Mouse (Mus musculus) lung, embryonic 16.5 days (tissue): ENCODE data around the gene Nxpe5. TPM values are rescaled to one million over a fixed set of nuclear protein-coding genes. Genes with fewer than 3 reads are reported as not detected.
A peak's percentile ranks its signal among the peaks of the same experiment; 100 is the strongest.

Experiments
- ATAC-seq: fragments of 200-750 bp; cut with Nextera tagmentation; 2 replicates; pipeline ENCODE4 v1.8.0; 2017; ENCODE audit warnings: low read depth, mild to moderate bottlenecking, moderate library complexity
- H3K27ac ChIP-seq: fragments of 300-500 bp; sonication (generic); 2 replicates; pipeline ENCODE4 v1.5.1; 2014; ENCODE audit warnings: mild to moderate bottlenecking, control low read depth, low read length
- H3K27me3 ChIP-seq: fragments of 300-500 bp; sonication (generic); 2 replicates; pipeline ENCODE4 v1.6.1; 2014; ENCODE audit warnings: low read depth, low read length, mixed read lengths; ENCODE audit not compliant: control insufficient read depth, insufficient read depth
- H3K36me3 ChIP-seq: fragments of 300-500 bp; sonication (generic); 2 replicates; pipeline ENCODE4 v1.6.1; 2014; ENCODE audit warnings: low read length; ENCODE audit not compliant: control insufficient read depth, insufficient read depth
- H3K4me1 ChIP-seq: fragments of 300-500 bp; sonication (generic); replicated peaks from 2 replicates; pipeline ENCODE4 v1.6.1; 2014; ENCODE audit warnings: low read length, mixed read lengths; ENCODE audit not compliant: control insufficient read depth, insufficient read depth
- H3K4me2 ChIP-seq: fragments of 300-500 bp; sonication (generic); 2 replicates; pipeline ENCODE4 v1.6.1; 2014; ENCODE audit warnings: low read depth, low read length, control low read depth
- H3K4me3 ChIP-seq: fragments of 300-500 bp; sonication (generic); 2 replicates; pipeline ENCODE4 v1.5.1; 2014; ENCODE audit warnings: mild to moderate bottlenecking, low read length, control low read depth
- H3K9ac ChIP-seq: fragments of 300-500 bp; sonication (generic); 2 replicates; pipeline ENCODE4 v1.6.1; 2014; ENCODE audit warnings: low read length, control low read depth
- H3K9me3 ChIP-seq: fragments of 300-500 bp; sonication (generic); 2 replicates; pipeline ENCODE4 v1.6.1; 2016; ENCODE audit warnings: low read length; ENCODE audit not compliant: control insufficient read depth
- WGBS: fragments of 180-500 bp; shearing (Covaris S2); extraction: QIAGEN DNeasy Blood & Tissue Kit; methylation state at CpG from one replicate; pipeline ENCODE4 v1.1.7; 2014; 5-methylcytosine and 5-hydroxymethylcytosine counted together
- polyA plus RNA-seq: library from polyadenylated mRNA; unstranded; fragments of >200 nt; fragmentation: Nextera tagmentation; extraction: Ambion mirVana; gene quantifications from 2 replicates; pipeline ENCODE4 v1.2.1, GENCODE M21; 2015

Gene Nxpe5
- polyA plus RNA-seq, 1 experiment from 2014 or later: not detected

GRCm38 (mm10) chr5:138265712-138266111 lies 40.0 kb downstream of the Nxpe5 start:
- peaks cover 18% of the 10 kb centered on the region for H3K4me1 ChIP-seq
- H3K4me2 ChIP-seq: no peak overlapping the region
- no peaks in the 10 kb centered on the region for H3K9me3 ChIP-seq
- H3K27me3 ChIP-seq: no peaks in the 10 kb centered on the region
- H3K36me3 ChIP-seq: peaks cover 11% of the 10 kb centered on the region
- H3K27ac ChIP-seq: no peak overlapping the region
- no peak overlapping the region for H3K4me3 ChIP-seq
- no peak overlapping the region for H3K9ac ChIP-seq
- no peak for ATAC-seq
- WGBS: 90% methylated on average over 4 of the region's 4 CpGs

GRCm38 (mm10) chr5:138267114-138267513 lies 41.4 kb downstream of the Nxpe5 start:
- H3K27me3 ChIP-seq: no peaks in the 10 kb centered on the region
- H3K9ac ChIP-seq: no peak overlapping the region
- H3K4me3 ChIP-seq: no peak overlapping the region
- H3K4me2 ChIP-seq: no peak overlapping the region
- H3K4me1 ChIP-seq: peaks cover 18% of the 10 kb centered on the region
- H3K27ac ChIP-seq: no peak overlapping the region
- 79% methylated on average over 3 of the region's 3 CpGs for WGBS
- peaks cover 4% of the 10 kb centered on the region; the same call in 1 of the 2 replicates for H3K36me3 ChIP-seq
- H3K9me3 ChIP-seq: no peaks in the 10 kb centered on the region
- ATAC-seq: no peak

GRCm38 (mm10) chr5:138268980-138269379 lies 43.3 kb downstream of the Nxpe5 start:
- 68% methylated on average over 4 of the region's 4 CpGs for WGBS
- H3K4me2 ChIP-seq: no peak overlapping the region
- H3K9ac ChIP-seq: no peak overlapping the region
- no peaks in the 10 kb centered on the region for H3K27me3 ChIP-seq
- H3K27ac ChIP-seq: no peak overlapping the region
- no peaks in the 10 kb centered on the region for H3K9me3 ChIP-seq
- no peak for ATAC-seq
- H3K4me1 ChIP-seq: peaks cover 6% of the 10 kb centered on the region; the same call in 1 of the 2 replicates
- H3K36me3 ChIP-seq: peaks cover 4% of the 10 kb centered on the region; the same call in 1 of the 2 replicates
- no peak overlapping the region for H3K4me3 ChIP-seq

GRCm38 (mm10) chr5:138271232-138271631 lies 45.5 kb downstream of the Nxpe5 start:
- H3K4me3 ChIP-seq: no peak overlapping the region
- H3K4me2 ChIP-seq: no peak overlapping the region
- H3K27ac ChIP-seq: no peak overlapping the region
- no peak overlapping the region for H3K9ac ChIP-seq
- H3K4me1 ChIP-seq: 0 out of 2 replicates have a peak, but pooled peaks cover 5% of the 10 kb centered on the region
- H3K9me3 ChIP-seq: no peaks in the 10 kb centered on the region
- H3K27me3 ChIP-seq: no peaks in the 10 kb centered on the region
- no peak for ATAC-seq
- no peaks in the 10 kb centered on the region; the same call in 1 of the 2 replicates for H3K36me3 ChIP-seq
- WGBS: 42% methylated on average over 3 of the region's 3 CpGs

- H3K4me3 ChIP-seq: peak within 1 kb of the TSS; percentile 14; the same call in 1 of the 2 replicates
- H3K4me2 ChIP-seq: peak within 1 kb of the TSS; percentile 30
- 1% methylated on average over 12 of the region's 12 CpGs for WGBS
- ATAC-seq: peak; percentile 59; the same call in 1 of the 2 replicates
- no peaks in the 10 kb centered on the region for H3K9me3 ChIP-seq
- H3K4me1 ChIP-seq: 0 out of 2 replicates have a peak, but pooled peaks cover 5% of the 10 kb centered on the region
- H3K9ac ChIP-seq: peak within 1 kb of the TSS; percentile 55
- 0 out of 2 replicates have a peak, but pooled peaks cover 2% of the 10 kb centered on the region for H3K36me3 ChIP-seq
- H3K27ac ChIP-seq: no peak within 1 kb of the TSS
- no peaks in the 10 kb centered on the region for H3K27me3 ChIP-seq
These were observed 46.8 kb downstream of the Nxpe5 start, which contains the start of gene Gal3st4 for GRCm38 (mm10) chr5:138272409-138272923. TSS of gene Gal3st4 (minus strand) at chr5:138272840.

- no peaks in the 10 kb centered on the region for H3K9me3 ChIP-seq
- H3K27me3 ChIP-seq: no peaks in the 10 kb centered on the region
- no peak for ATAC-seq
- H3K4me3 ChIP-seq: no peak overlapping the region
- H3K4me1 ChIP-seq: peaks cover 12% of the 10 kb centered on the region
- WGBS: 74% methylated on average over 8 of the region's 8 CpGs
- H3K9ac ChIP-seq: no peak overlapping the region
- H3K36me3 ChIP-seq: 0 out of 2 replicates have a peak, but pooled peaks cover 2% of the 10 kb centered on the region
- no peak overlapping the region for H3K27ac ChIP-seq
- H3K4me2 ChIP-seq: no peak overlapping the region
These were observed 48.5 kb downstream of the Nxpe5 start for GRCm38 (mm10) chr5:138274186-138274585.

- H3K9ac ChIP-seq: no peak overlapping the region
- peaks cover 18% of the 10 kb centered on the region for H3K4me1 ChIP-seq
- peaks cover 2% of the 10 kb centered on the region for H3K9me3 ChIP-seq
- H3K27ac ChIP-seq: no peak overlapping the region
- H3K4me3 ChIP-seq: no peak overlapping the region
- WGBS: 36% methylated on average over 41 of the region's 41 CpGs
- H3K4me2 ChIP-seq: peak overlapping the region; percentile 37
- ATAC-seq: no peak
- H3K27me3 ChIP-seq: no peaks in the 10 kb centered on the region
- H3K36me3 ChIP-seq: 0 out of 2 replicates have a peak, but pooled peaks cover 2% of the 10 kb centered on the region
These were observed 49.7 kb downstream of the Nxpe5 start for GRCm38 (mm10) chr5:138275216-138276050.

GRCm38 (mm10) chr5:138277994-138278393 lies 52.3 kb downstream of the Nxpe5 start:
- Histone ChIP-seq H3K27ac (no peak overlapping the region), H3K36me3 (0 out of 2 replicates have a peak, but pooled peaks cover 2% of the 10 kb centered on the region), H3K9me3 (peaks cover 8% of the 10 kb centered on the region), H3K4me2 (no peak overlapping the region), H3K4me1 (peaks cover 19% of the 10 kb centered on the region), H3K27me3 (0 out of 2 replicates have a peak, but pooled peaks cover 2% of the 10 kb centered on the region), H3K4me3 (no peak overlapping the region), H3K9ac (no peak overlapping the region)
- no peak for ATAC-seq
- 88% methylated on average over 7 of the region's 7 CpGs for WGBS
